Comparison of ENCODE assay signal across 9 mouse cellular contexts in genomic region chr11:106084911-106085561, GRCm38 (mm10). TPM values are rescaled to one million over a fixed set of nuclear protein-coding genes. Genes with fewer than 3 reads are reported as not detected.
DNase-seq lines count a peak whose midpoint lies in the region; ATAC-seq and TF ChIP-seq lines count a peak whose summit lies in the region.
"Had no signal": no experiment of that assay in that cellular context is flagged by ENCODE, and none has a peak within 500 bp of the region (broad histone marks: within the 10 kb centered on the region; RNA-seq: fewer than 3 reads in every experiment).

No protein-coding gene starts in this region.

- H3K9ac ChIP-seq in embryonic facial prominence, embryonic 11.5 days (replicated peaks; ENCODE audit: low read length): peak overlapping the region; percentile 89
- H3K9ac ChIP-seq in heart, adult 2 months (ENCODE audit: low read depth, low read length): peak overlapping the region; percentile 98
- peak overlapping the region; percentile 87 for H3K9ac ChIP-seq in limb, embryonic 14.5 days (ENCODE audit: low read depth, low read length, severe bottlenecking)
- H3K9ac ChIP-seq in midbrain, embryonic 15.5 days: peak overlapping the region; percentile 73

- peak overlapping the region; percentile 93 for H3K4me3 ChIP-seq in embryonic facial prominence, embryonic 11.5 days (ENCODE audit: low read depth, low read length)
- peak overlapping the region; percentile 93 for H3K4me3 ChIP-seq in heart, adult 2 months
- peak overlapping the region; percentile 93 for H3K4me3 ChIP-seq in limb, embryonic 14.5 days (replicated peaks; ENCODE audit: low read length)
- H3K4me3 ChIP-seq in midbrain, embryonic 15.5 days: peak overlapping the region; percentile 64
- H3K4me3 ChIP-seq in spleen, adult 2 months (ENCODE audit: extremely low read depth, insufficient read depth, insufficient read length): peak overlapping the region; percentile 86

- no peak for TF ChIP-seq EP300 in heart, adult 2 months (IDR thresholded peaks at IDR 0.05; ENCODE audit: insufficient read depth, low read depth, low read length)

- ATAC-seq in embryonic facial prominence, embryonic 11.5 days (replicated peaks; ENCODE audit: insufficient number of reproducible peaks, low FRiP score, low TSS enrichment, low read depth): peak; percentile 63
- peak; percentile 56; the same call in 1 of the 2 replicates for ATAC-seq in limb, embryonic 14.5 days (ENCODE audit: low FRiP score, low read depth)
- ATAC-seq in midbrain, embryonic 15.5 days (replicated peaks): peak; percentile 65

- H3K79me2 ChIP-seq in heart, adult 2 months (replicated peaks; ENCODE audit: control insufficient read depth, insufficient read depth, low read length): peaks cover 9% of the 10 kb centered on the region

- no peaks in the 10 kb centered on the region for H3K36me3 ChIP-seq in embryonic facial prominence, embryonic 11.5 days (replicated peaks; ENCODE audit: control insufficient read depth, insufficient read depth, low read depth, low read length)
- H3K36me3 ChIP-seq in heart, adult 2 months (ENCODE audit: control insufficient read depth, insufficient read depth, low read length): peaks cover 9% of the 10 kb centered on the region
- no peaks in the 10 kb centered on the region for H3K36me3 ChIP-seq in limb, embryonic 14.5 days (ENCODE audit: control insufficient read depth, insufficient read depth, low read length)
- H3K36me3 ChIP-seq in midbrain, embryonic 15.5 days (replicated peaks): no peaks in the 10 kb centered on the region
- H3K36me3 ChIP-seq in spleen, adult 2 months (ENCODE audit: control insufficient read depth, insufficient read depth, low read length): no peaks in the 10 kb centered on the region

- peak overlapping the region; percentile 54 for H3K4me2 ChIP-seq in embryonic facial prominence, embryonic 11.5 days (ENCODE audit: low read depth, low read length)
- peak overlapping the region; percentile 57 for H3K4me2 ChIP-seq in limb, embryonic 14.5 days (replicated peaks; ENCODE audit: low read depth, low read length, severe bottlenecking)
- peak overlapping the region; percentile 67 for H3K4me2 ChIP-seq in midbrain, embryonic 15.5 days

- H3K4me1 ChIP-seq in embryonic facial prominence, embryonic 11.5 days (ENCODE audit: control insufficient read depth, insufficient read depth, low read length): no peaks in the 10 kb centered on the region
- peaks cover 5% of the 10 kb centered on the region for H3K4me1 ChIP-seq in heart, adult 2 months (ENCODE audit: control insufficient read depth, insufficient read depth, low read length)
- H3K4me1 ChIP-seq in limb, embryonic 14.5 days (ENCODE audit: control insufficient read depth, insufficient read depth, low read length): peaks cover 17% of the 10 kb centered on the region; the same call in 1 of the 2 replicates
- H3K4me1 ChIP-seq in midbrain, embryonic 15.5 days: peaks cover 19% of the 10 kb centered on the region
- no peaks in the 10 kb centered on the region; the same call in 1 of the 2 replicates for H3K4me1 ChIP-seq in spleen, adult 2 months (ENCODE audit: control insufficient read depth, insufficient read depth, insufficient read length)

- intact Hi-C loops in heart, adult 2 months (cut with DNase I): loop anchor here (1.0 to 10.0 kb wide), 2 partner anchors 49 to 110 kb away; no protein-coding TSS in a partner anchor

- under 1% methylated on average over 58 of the region's 61 CpGs for whole genome bisulfite sequencing in embryonic facial prominence, embryonic 11.5 days
- WGBS in heart, adult 2 months: under 1% methylated on average over 61 of the region's 61 CpGs
- under 1% methylated on average over 46 of the region's 61 CpGs for WGBS in limb, embryonic 14.5 days
- 1% methylated on average over 41 of the region's 61 CpGs for WGBS in midbrain, embryonic 15.5 days
- WGBS in spleen, adult 2 months: under 1% methylated on average over 60 of the region's 61 CpGs

- H3K9me3 ChIP-seq in embryonic facial prominence, embryonic 11.5 days (replicated peaks; ENCODE audit: control insufficient read depth, low read length): no peaks in the 10 kb centered on the region
- no peaks in the 10 kb centered on the region for H3K9me3 ChIP-seq in limb, embryonic 14.5 days (ENCODE audit: control insufficient read depth, low read length)
- H3K9me3 ChIP-seq in midbrain, embryonic 15.5 days: no peaks in the 10 kb centered on the region

- H3K27me3 ChIP-seq in embryonic facial prominence, embryonic 11.5 days (ENCODE audit: control insufficient read depth, insufficient read depth, low read length): no peaks in the 10 kb centered on the region
- H3K27me3 ChIP-seq in heart, adult 2 months (ENCODE audit: control insufficient read depth, insufficient read depth, low read length): no peaks in the 10 kb centered on the region
- H3K27me3 ChIP-seq in limb, embryonic 14.5 days (ENCODE audit: control insufficient read depth, insufficient read depth, low read length): no peaks in the 10 kb centered on the region
- no peaks in the 10 kb centered on the region for H3K27me3 ChIP-seq in midbrain, embryonic 15.5 days (replicated peaks)
- H3K27me3 ChIP-seq in spleen, adult 2 months (ENCODE audit: control insufficient read depth, insufficient read depth, low read length): no peaks in the 10 kb centered on the region
- H3K27me3 ChIP-seq: Patski had no signal

- peak overlapping the region; percentile 98 for H3K27ac ChIP-seq in embryonic facial prominence, embryonic 11.5 days (replicated peaks; ENCODE audit: low read depth, low read length)
- H3K27ac ChIP-seq in heart, adult 2 months: peak overlapping the region; percentile 89
- peak overlapping the region; percentile 96 for H3K27ac ChIP-seq in limb, embryonic 14.5 days (replicated peaks; ENCODE audit: low read depth, low read length)
- peak overlapping the region; percentile 96 for H3K27ac ChIP-seq in midbrain, embryonic 15.5 days
- H3K27ac ChIP-seq in spleen, adult 2 months (ENCODE audit: insufficient read depth, low read length): peak overlapping the region; percentile 89

- peak; percentile 78 for DNase-seq in 3134 (ENCODE audit: extremely low read depth, insufficient read length, low spot score)
- peak; percentile 92 for DNase-seq in adrenal gland, postnatal 14 days
- DNase-seq in embryonic facial prominence, embryonic 11.5 days (ENCODE audit: low spot score): peak; percentile 81
- peak; percentile 88 for DNase-seq in heart, adult 2 months
- DNase-seq in kidney, adult 9 months: peak; percentile 73
- peak; percentile 59 for DNase-seq in limb, embryonic 14.5 days (ENCODE audit: low spot score)
- peak; percentile 29 to 74 for DNase-seq in spleen, adult 2 months (ENCODE audit: low read depth in 1 of 2, low spot score in 2 of 2)

- TF ChIP-seq POLR2A in heart, adult 2 months (IDR thresholded peaks at IDR 0.05; ENCODE audit: insufficient read depth, low read depth, low read length): no peak; the same call in 1 of the 2 replicates
- no peak for TF ChIP-seq POLR2A in limb, embryonic 14.5 days (IDR thresholded peaks at IDR 0.05; ENCODE audit: borderline replicate concordance, extremely low read depth, insufficient read depth, insufficient read length)
- TF ChIP-seq POLR2A in spleen, adult 2 months (IDR thresholded peaks at IDR 0.05; ENCODE audit: low read depth, low read length): peak; percentile 14; the same call in 1 of the 2 replicates

- 0 out of 2 replicates have a peak, but pooled peaks have one; percentile 4 for TF ChIP-seq CTCF in heart, adult 2 months (IDR thresholded peaks at IDR 0.05)
- TF ChIP-seq CTCF in spleen, adult 2 months (IDR thresholded peaks at IDR 0.05; ENCODE audit: extremely low read depth, insufficient read depth, insufficient read length, insufficient replicate concordance): no peak

RNA-seq across cellular contexts. Expression of gene Map3k3, which starts 0.6 kb away (rescaled TPM):
- 41.6 and 55.1 TPM in 2 replicates for total RNA-seq in adrenal gland, postnatal 14 days (2021)
- 15.7 and 16.8 TPM in 2 replicates for polyA plus RNA-seq in embryonic facial prominence, embryonic 11.5 days (2014; fragmentation: Nextera tagmentation; extraction: Ambion mirVana)
- total RNA-seq in heart, adult 2 months (2021): 10 to 100 TPM; 36.0 to 38.9 TPM
- 25.1 and 39.8 TPM in 2 replicates for polyA plus RNA-seq in heart, adult 2 months (2012; rRNA removed)
- 48.5 and 54.5 TPM in 2 replicates for polyA plus RNA-seq in limb, embryonic 14.5 days (2012; rRNA removed)
- 33.3 and 37.5 TPM in 2 replicates for polyA plus RNA-seq in limb, embryonic 14.5 days (2014; fragmentation: Nextera tagmentation; extraction: Ambion mirVana)
- 13.7 and 14.9 TPM in 2 replicates for polyA plus RNA-seq in midbrain, embryonic 15.5 days (2015; fragmentation: Nextera tagmentation; extraction: Ambion mirVana)
- polyA plus RNA-seq in spleen, adult 2 months (2012; rRNA removed): 34.1 and 37.1 TPM in 2 replicates

RNA-seq across cellular contexts. Expression of gene Taco1, which starts 19.2 kb away (rescaled TPM):
- 41.4 and 47.1 TPM in 2 replicates for total RNA-seq in adrenal gland, postnatal 14 days (2021)
- 11.1 and 11.4 TPM in 2 replicates for polyA plus RNA-seq in embryonic facial prominence, embryonic 11.5 days (2014; fragmentation: Nextera tagmentation; extraction: Ambion mirVana)
- 10 to 100 TPM; 56.4 to 59.6 TPM for total RNA-seq in heart, adult 2 months (2021)
- polyA plus RNA-seq in heart, adult 2 months (2012; rRNA removed): 32.8 and 45.3 TPM in 2 replicates
- 14.5 and 15.1 TPM in 2 replicates for polyA plus RNA-seq in limb, embryonic 14.5 days (2012; rRNA removed)
- 7.4 and 7.8 TPM in 2 replicates for polyA plus RNA-seq in limb, embryonic 14.5 days (2014; fragmentation: Nextera tagmentation; extraction: Ambion mirVana)
- 7.1 and 7.7 TPM in 2 replicates for polyA plus RNA-seq in midbrain, embryonic 15.5 days (2015; fragmentation: Nextera tagmentation; extraction: Ambion mirVana)
- 6.1 and 7.6 TPM in 2 replicates for polyA plus RNA-seq in spleen, adult 2 months (2012; rRNA removed)

RNA-seq across cellular contexts. Expression of gene Dcaf7, which starts 48.4 kb away (rescaled TPM):
- total RNA-seq in adrenal gland, postnatal 14 days (2021): 50.3 and 58.0 TPM in 2 replicates
- polyA plus RNA-seq in embryonic facial prominence, embryonic 11.5 days (2014; fragmentation: Nextera tagmentation; extraction: Ambion mirVana): 59.9 and 68.6 TPM in 2 replicates
- 10 to 100 TPM; 36.5 to 39.2 TPM for total RNA-seq in heart, adult 2 months (2021)
- polyA plus RNA-seq in heart, adult 2 months (2012; rRNA removed): 28.9 and 48.7 TPM in 2 replicates
- polyA plus RNA-seq in limb, embryonic 14.5 days (2012; rRNA removed): 63.0 and 75.6 TPM in 2 replicates
- polyA plus RNA-seq in limb, embryonic 14.5 days (2014; fragmentation: Nextera tagmentation; extraction: Ambion mirVana): 63.3 and 71.6 TPM in 2 replicates
- polyA plus RNA-seq in midbrain, embryonic 15.5 days (2015; fragmentation: Nextera tagmentation; extraction: Ambion mirVana): 165 and 174 TPM in 2 replicates
- polyA plus RNA-seq in spleen, adult 2 months (2012; rRNA removed): 35.8 and 44.0 TPM in 2 replicates

Comparison
In these comparisons a context has a peak if more than half of its experiments do, and no peak if none do; other contexts are left out.
1. Peak in every context shown above with its lines: DNase-seq, ATAC-seq, H3K4me3 ChIP-seq and H3K27ac ChIP-seq.